ENCODE assay signal across 19 mouse cellular contexts in the genomic region with DNA sequence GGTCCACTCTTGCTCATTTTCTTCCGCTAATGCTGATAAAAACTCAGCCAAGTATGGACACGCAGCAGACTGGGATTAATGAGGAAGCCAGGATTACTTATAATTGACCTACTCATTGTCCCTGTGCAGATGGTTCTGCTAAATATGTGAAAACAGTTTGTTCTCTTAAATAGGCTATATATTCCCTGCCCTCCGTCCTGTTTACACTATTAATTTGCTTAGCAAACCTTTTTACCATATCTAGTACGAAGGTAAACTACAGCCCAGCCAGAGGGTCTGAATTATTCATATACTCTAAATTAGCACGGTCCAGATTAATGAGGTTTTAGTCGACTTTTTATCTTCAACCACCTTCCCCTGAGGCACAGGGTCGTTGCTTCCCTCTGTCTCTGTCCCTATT.
DNase-seq lines count a peak whose midpoint lies in the region; ATAC-seq lines count a peak whose summit lies in the region.
"Had no signal": no experiment of that assay in that cellular context is flagged by ENCODE, and none has a peak within 500 bp of the region (broad histone marks: within the 10 kb centered on the region; RNA-seq: fewer than 3 reads in every experiment).

No protein-coding gene starts in this region.

- no peak overlapping the region for H3K4me3 ChIP-seq in heart, embryonic 14.5 days (ENCODE audit: control insufficient read depth in 1 of 2, insufficient read depth in 1 of 2, low read depth in 1 of 2, low read length in 2 of 2)
- H3K4me3 ChIP-seq in midbrain, embryonic 10.5 days: no peak overlapping the region
- no peak overlapping the region for H3K4me3 ChIP-seq in midbrain, embryonic 15.5 days
- no peak overlapping the region for H3K4me3 ChIP-seq in midbrain, embryonic 13.5 days (replicated peaks)
- H3K4me3 ChIP-seq in neural tube, embryonic 15.5 days (replicated peaks): no peak overlapping the region
- H3K4me3 ChIP-seq: embryonic facial prominence, embryonic 15.5 days; limb, embryonic 12.5 days; liver, embryonic 13.5 days had no signal

- H3K27me3 ChIP-seq in heart, embryonic 14.5 days (ENCODE audit: control insufficient read depth, insufficient read depth, low read length): no peaks in the 10 kb centered on the region
- no peaks in the 10 kb centered on the region for H3K27me3 ChIP-seq in midbrain, embryonic 10.5 days (ENCODE audit: low read depth, poor library complexity, severe bottlenecking)
- no peaks in the 10 kb centered on the region for H3K27me3 ChIP-seq in midbrain, embryonic 15.5 days (replicated peaks)
- H3K27me3 ChIP-seq in midbrain, embryonic 13.5 days: no peaks in the 10 kb centered on the region
- H3K27me3 ChIP-seq in neural tube, embryonic 15.5 days (replicated peaks): no peaks in the 10 kb centered on the region
- H3K27me3 ChIP-seq: embryonic facial prominence, embryonic 15.5 days; liver, embryonic 13.5 days had no signal

- WGBS in heart, embryonic 14.5 days: 63% methylated on average over 7 of the region's 7 CpGs
- 64% methylated on average over 7 of the region's 7 CpGs for WGBS in midbrain, embryonic 10.5 days
- 20% methylated on average over 7 of the region's 7 CpGs for WGBS in midbrain, embryonic 15.5 days
- 32% methylated on average over 7 of the region's 7 CpGs for WGBS in midbrain, embryonic 13.5 days
- 24% methylated on average over 7 of the region's 7 CpGs for WGBS in neural tube, embryonic 15.5 days

- H3K9me3 ChIP-seq in heart, embryonic 14.5 days (ENCODE audit: control insufficient read depth, low read length): no peaks in the 10 kb centered on the region
- H3K9me3 ChIP-seq in midbrain, embryonic 10.5 days (replicated peaks): no peaks in the 10 kb centered on the region
- H3K9me3 ChIP-seq in midbrain, embryonic 15.5 days: no peaks in the 10 kb centered on the region
- H3K9me3 ChIP-seq in midbrain, embryonic 13.5 days: no peaks in the 10 kb centered on the region
- no peaks in the 10 kb centered on the region for H3K9me3 ChIP-seq in neural tube, embryonic 15.5 days (replicated peaks)
- H3K9me3 ChIP-seq: embryonic facial prominence, embryonic 15.5 days; heart, embryonic 10.5 days; limb, embryonic 12.5 days; liver, embryonic 13.5 days had no signal

- H3K36me3 ChIP-seq in heart, embryonic 14.5 days (ENCODE audit: control insufficient read depth, insufficient read depth, low read length): no peaks in the 10 kb centered on the region
- H3K36me3 ChIP-seq in midbrain, embryonic 10.5 days: no peaks in the 10 kb centered on the region
- no peaks in the 10 kb centered on the region for H3K36me3 ChIP-seq in midbrain, embryonic 15.5 days (replicated peaks)
- no peaks in the 10 kb centered on the region for H3K36me3 ChIP-seq in midbrain, embryonic 13.5 days
- no peaks in the 10 kb centered on the region for H3K36me3 ChIP-seq in neural tube, embryonic 15.5 days
- H3K36me3 ChIP-seq: embryonic facial prominence, embryonic 15.5 days; heart, embryonic 10.5 days; limb, embryonic 12.5 days; liver, embryonic 13.5 days had no signal

- H3K9ac ChIP-seq in heart, embryonic 14.5 days (ENCODE audit: low read length): no peak overlapping the region
- no peak overlapping the region for H3K9ac ChIP-seq in midbrain, embryonic 15.5 days
- H3K9ac ChIP-seq in midbrain, embryonic 13.5 days (replicated peaks): no peak overlapping the region
- no peak overlapping the region for H3K9ac ChIP-seq in neural tube, embryonic 15.5 days (replicated peaks)
- H3K9ac ChIP-seq: embryonic facial prominence, embryonic 15.5 days; hindbrain, embryonic 14.5 days; limb, embryonic 12.5 days; liver, embryonic 13.5 days had no signal

- H3K4me2 ChIP-seq in heart, embryonic 14.5 days (ENCODE audit: low read length): peak overlapping the region; percentile 49; the same call in 1 of the 2 replicates
- H3K4me2 ChIP-seq in midbrain, embryonic 15.5 days: no peak overlapping the region
- H3K4me2 ChIP-seq in midbrain, embryonic 13.5 days (replicated peaks): no peak overlapping the region
- H3K4me2 ChIP-seq in neural tube, embryonic 15.5 days: peak overlapping the region; percentile 32; the same call in 1 of the 2 replicates
- H3K4me2 ChIP-seq: embryonic facial prominence, embryonic 15.5 days; limb, embryonic 12.5 days; liver, embryonic 13.5 days had no signal

- intact Hi-C loops in heart, postnatal 25 days (cut with DNase I): no loop called here

- DNase-seq in heart, postnatal 25 days (ENCODE audit: low spot score): no peak
- DNase-seq in midbrain, embryonic 10.5 days (ENCODE audit: low spot score): no peak
- no peak for DNase-seq in gastrocnemius, postnatal 10 days
- DNase-seq: adrenal gland, postnatal 25 days; cerebellum, adult 9-11 months; kidney, adult 8-10 months; kidney, postnatal 10 days; liver, embryonic 13.5 days; lung, adult 2 months; lung, postnatal 14 days had no signal

- no peak for ATAC-seq in heart, embryonic 14.5 days (ENCODE audit: insufficient number of reproducible peaks, insufficient read depth, low FRiP score, low read depth)
- no peak for ATAC-seq in midbrain, embryonic 15.5 days (replicated peaks)
- ATAC-seq in midbrain, embryonic 13.5 days: no peak
- ATAC-seq in neural tube, embryonic 15.5 days (ENCODE audit: low FRiP score): no peak
- ATAC-seq: inflammation-experienced regulatory T-cells, adult 6 months had no signal

- peaks cover 0 to 2% of the 10 kb centered on the region in 2 experiments; a peak in 2 of 4 replicates for H3K4me1 ChIP-seq in heart, embryonic 14.5 days (ENCODE audit: control insufficient read depth in 2 of 2, insufficient read depth in 2 of 2, low read length in 2 of 2)
- H3K4me1 ChIP-seq in midbrain, embryonic 10.5 days: peaks cover 61% of the 10 kb centered on the region
- peaks cover 37% of the 10 kb centered on the region for H3K4me1 ChIP-seq in midbrain, embryonic 15.5 days
- H3K4me1 ChIP-seq in midbrain, embryonic 13.5 days (replicated peaks): peaks cover 55% of the 10 kb centered on the region
- peaks cover 44% of the 10 kb centered on the region for H3K4me1 ChIP-seq in neural tube, embryonic 15.5 days
- H3K4me1 ChIP-seq: liver, embryonic 13.5 days had no signal

- H3K27ac ChIP-seq in heart, embryonic 14.5 days (replicated peaks in 1 of 2; ENCODE audit: control insufficient read depth in 1 of 2, insufficient read depth in 1 of 2, low read depth in 2 of 2, low read length in 2 of 2): no peak overlapping the region
- peak overlapping the region; percentile 47 for H3K27ac ChIP-seq in midbrain, embryonic 10.5 days (replicated peaks)
- no peak overlapping the region for H3K27ac ChIP-seq in midbrain, embryonic 15.5 days
- H3K27ac ChIP-seq in midbrain, embryonic 13.5 days: peak overlapping the region; percentile 65; the same call in 1 of the 2 replicates
- 0 out of 2 replicates have a peak overlapping the region, but pooled peaks have one; percentile 64 for H3K27ac ChIP-seq in neural tube, embryonic 15.5 days (replicated peaks)
- H3K27ac ChIP-seq: embryonic facial prominence, embryonic 15.5 days; heart, embryonic 10.5 days; limb, embryonic 12.5 days; liver, embryonic 13.5 days had no signal

Comparison
In these comparisons a context has a peak if more than half of its experiments do, and no peak if none do; other contexts are left out.
1. H3K27ac ChIP-seq: peak in midbrain, embryonic 10.5 days (single experiment), midbrain, embryonic 13.5 days (single experiment) and neural tube, embryonic 15.5 days (single experiment); none in heart, embryonic 14.5 days (0 of 2) and midbrain, embryonic 15.5 days (single experiment).
2. H3K4me2 ChIP-seq: peak in heart, embryonic 14.5 days (single experiment) and neural tube, embryonic 15.5 days (single experiment); none in midbrain, embryonic 15.5 days (single experiment) and midbrain, embryonic 13.5 days (single experiment).